Mouse (Mus musculus): ENCODE measurements around the gene Rab6a. TPM values are rescaled to one million over a fixed set of nuclear protein-coding genes. Genes with fewer than 3 reads are reported as not detected.
A peak's percentile ranks its signal among the peaks of the same experiment; 100 is the strongest.

Rab6a gene
- total and polyA plus RNA-seq, 2 experiments from 2014 or later: 78.1 to 87.6 TPM

DNA sequence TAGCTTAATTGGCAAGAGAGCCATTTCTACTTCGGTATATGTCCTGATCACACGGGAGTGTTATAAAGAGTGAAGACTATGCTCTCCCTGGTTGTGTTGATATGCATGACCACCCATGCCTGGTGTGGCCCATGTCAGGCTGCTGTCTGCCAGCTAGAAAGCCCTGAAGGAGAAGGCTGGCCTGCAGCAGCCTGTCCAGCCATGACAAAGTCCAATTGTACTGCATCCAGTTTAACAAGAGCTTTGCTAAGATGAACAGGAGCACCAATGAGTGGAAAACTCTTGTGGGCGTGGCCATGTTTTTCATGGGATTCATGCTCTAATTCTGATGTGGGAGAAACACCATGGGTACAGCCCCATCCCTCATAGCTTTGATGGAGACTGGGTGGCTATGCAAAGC is 17.3 kb downstream of the Rab6a start:
- Histone ChIP-seq H3K36me3 (replicated peaks; ENCODE audit: control insufficient read depth, insufficient read depth, low read length) (peaks cover 1% of the 10 kb centered on the region), H3K27ac (ENCODE audit: low read depth) (no peak overlapping the region), H3K4me1 (ENCODE audit: control insufficient read depth, insufficient read depth) (no peaks in the 10 kb centered on the region; the same call in 1 of the 2 replicates), H3K4me3 (ENCODE audit: low read depth, low read length) (no peak overlapping the region), H3K4me2 (ENCODE audit: low read depth, low read length) (no peak overlapping the region), H3K9me3 (replicated peaks; ENCODE audit: control insufficient read depth, low read length) (no peaks in the 10 kb centered on the region), H3K27me3 (ENCODE audit: control insufficient read depth, insufficient read depth, low read length) (no peaks in the 10 kb centered on the region), H3K9ac (replicated peaks; ENCODE audit: low read depth, low read length) (no peak overlapping the region)
- ATAC-seq (ENCODE audit: insufficient read depth, low read depth) (no peak), DNase-seq (ENCODE audit: low spot score) (no peak)
- WGBS: 74% methylated on average over 3 of the region's 3 CpGs
- TF ChIP-seq CTCF (IDR thresholded peaks at IDR 0.05; ENCODE audit: low read depth): no peak
- no peak for TF ChIP-seq EP300 (IDR thresholded peaks at IDR 0.05; ENCODE audit: low read depth)

DNA sequence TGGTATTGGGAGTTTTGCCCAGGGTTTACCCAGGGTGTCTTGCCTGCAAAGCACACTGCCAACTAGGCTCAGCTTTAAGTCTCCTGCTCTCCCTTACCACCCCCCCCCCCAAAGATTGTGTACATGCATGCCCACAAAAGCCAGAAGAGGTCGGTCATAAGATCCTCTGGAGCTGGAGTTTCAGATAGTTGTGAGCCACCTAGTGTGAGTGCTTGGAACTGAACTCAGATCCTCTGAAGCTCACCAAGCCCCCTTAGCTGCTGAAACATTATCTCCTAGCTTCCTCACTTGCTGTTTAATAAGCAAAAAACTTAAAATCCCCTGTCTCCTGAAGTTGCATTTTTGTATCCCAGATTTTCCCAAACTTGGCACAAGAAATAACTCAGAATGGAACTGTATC is 30.4 kb downstream of the Rab6a start:
- no peak overlapping the region for H3K4me3 ChIP-seq (ENCODE audit: low read depth, low read length)
- H3K4me2 ChIP-seq (ENCODE audit: low read depth, low read length): no peak overlapping the region
- WGBS: 4% methylated on average over 1 of the region's 1 CpGs
- no peaks in the 10 kb centered on the region for H3K4me1 ChIP-seq (ENCODE audit: control insufficient read depth, insufficient read depth)
- TF ChIP-seq EP300 (IDR thresholded peaks at IDR 0.05; ENCODE audit: low read depth) (no peak), CTCF (IDR thresholded peaks at IDR 0.05; ENCODE audit: low read depth) (peak; percentile 58)
- ATAC-seq (ENCODE audit: insufficient read depth, low read depth): no peak
- peak; percentile 51 for DNase-seq (ENCODE audit: low spot score)
- no peak overlapping the region for H3K27ac ChIP-seq (ENCODE audit: low read depth)
- no peak overlapping the region for H3K9ac ChIP-seq (replicated peaks; ENCODE audit: low read depth, low read length)
- no peaks in the 10 kb centered on the region for H3K27me3 ChIP-seq (ENCODE audit: control insufficient read depth, insufficient read depth, low read length)
- peaks cover 44% of the 10 kb centered on the region for H3K36me3 ChIP-seq (replicated peaks; ENCODE audit: control insufficient read depth, insufficient read depth, low read length)
- no peaks in the 10 kb centered on the region for H3K9me3 ChIP-seq (replicated peaks; ENCODE audit: control insufficient read depth, low read length)

DNA sequence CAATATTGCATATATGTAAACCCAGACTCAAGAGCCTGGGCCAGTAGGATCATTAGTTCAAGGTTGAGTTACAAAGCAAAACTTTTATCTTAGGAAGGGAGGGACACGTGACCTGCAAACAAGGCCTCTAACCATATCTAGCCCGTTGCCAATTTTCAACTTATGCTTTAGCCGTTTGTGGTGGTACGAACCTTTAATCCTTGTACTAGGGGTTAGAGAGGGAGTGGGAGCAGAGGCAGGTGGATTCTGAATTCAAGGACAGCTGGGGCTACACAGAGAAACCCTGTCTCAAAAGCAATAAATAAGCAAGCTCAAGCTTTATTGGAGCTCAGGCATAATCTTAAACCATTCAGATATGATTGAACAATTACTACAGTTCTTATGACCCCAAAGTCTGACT is 35.2 kb downstream of the Rab6a start:
- ATAC-seq (ENCODE audit: insufficient read depth, low read depth) (no peak), DNase-seq (ENCODE audit: low spot score) (no peak)
- Histone ChIP-seq H3K4me1 (ENCODE audit: control insufficient read depth, insufficient read depth) (no peaks in the 10 kb centered on the region), H3K9me3 (replicated peaks; ENCODE audit: control insufficient read depth, low read length) (no peaks in the 10 kb centered on the region), H3K27me3 (ENCODE audit: control insufficient read depth, insufficient read depth, low read length) (no peaks in the 10 kb centered on the region), H3K4me2 (ENCODE audit: low read depth, low read length) (no peak overlapping the region), H3K36me3 (replicated peaks; ENCODE audit: control insufficient read depth, insufficient read depth, low read length) (peaks cover 17% of the 10 kb centered on the region), H3K4me3 (ENCODE audit: low read depth, low read length) (no peak overlapping the region), H3K9ac (replicated peaks; ENCODE audit: low read depth, low read length) (no peak overlapping the region), H3K27ac (ENCODE audit: low read depth) (no peak overlapping the region)
- WGBS: 85% methylated on average over 4 of the region's 4 CpGs
- no peak for TF ChIP-seq EP300 (IDR thresholded peaks at IDR 0.05; ENCODE audit: low read depth)

DNA sequence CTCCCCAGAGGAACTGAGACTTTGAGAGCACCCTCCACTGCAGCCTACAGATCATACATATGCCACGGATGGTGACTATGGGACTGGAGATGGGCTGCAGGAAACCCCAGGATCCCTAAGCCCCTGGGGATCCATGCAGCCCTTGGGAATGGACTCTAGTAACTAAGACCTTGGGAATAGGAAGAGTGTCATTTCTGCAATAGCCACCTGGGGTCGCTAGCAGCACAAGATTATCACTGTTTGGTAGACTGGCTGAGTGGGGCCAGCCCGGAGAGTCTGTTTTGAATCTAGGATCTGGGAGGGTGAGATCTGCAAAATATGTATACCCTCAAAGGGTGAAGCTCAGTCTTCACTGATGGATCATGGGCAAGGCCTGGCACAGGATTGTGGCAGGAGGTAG is 37.9 kb downstream of the Rab6a start:
- Histone ChIP-seq H3K9ac (replicated peaks; ENCODE audit: low read depth, low read length) (no peak overlapping the region), H3K4me2 (ENCODE audit: low read depth, low read length) (no peak overlapping the region), H3K27me3 (ENCODE audit: control insufficient read depth, insufficient read depth, low read length) (no peaks in the 10 kb centered on the region), H3K27ac (ENCODE audit: low read depth) (no peak overlapping the region), H3K4me3 (ENCODE audit: low read depth, low read length) (no peak overlapping the region), H3K4me1 (ENCODE audit: control insufficient read depth, insufficient read depth) (no peaks in the 10 kb centered on the region), H3K36me3 (replicated peaks; ENCODE audit: control insufficient read depth, insufficient read depth, low read length) (peaks cover 6% of the 10 kb centered on the region), H3K9me3 (replicated peaks; ENCODE audit: control insufficient read depth, low read length) (no peaks in the 10 kb centered on the region)
- TF ChIP-seq EP300 (IDR thresholded peaks at IDR 0.05; ENCODE audit: low read depth) (no peak), CTCF (IDR thresholded peaks at IDR 0.05; ENCODE audit: low read depth) (peak; percentile 68)
- ATAC-seq (ENCODE audit: insufficient read depth, low read depth): no peak; the same call in 1 of the 2 replicates
- peak; percentile 41 for DNase-seq (ENCODE audit: low spot score)
- 21% methylated on average over 3 of the region's 3 CpGs for WGBS

DNA sequence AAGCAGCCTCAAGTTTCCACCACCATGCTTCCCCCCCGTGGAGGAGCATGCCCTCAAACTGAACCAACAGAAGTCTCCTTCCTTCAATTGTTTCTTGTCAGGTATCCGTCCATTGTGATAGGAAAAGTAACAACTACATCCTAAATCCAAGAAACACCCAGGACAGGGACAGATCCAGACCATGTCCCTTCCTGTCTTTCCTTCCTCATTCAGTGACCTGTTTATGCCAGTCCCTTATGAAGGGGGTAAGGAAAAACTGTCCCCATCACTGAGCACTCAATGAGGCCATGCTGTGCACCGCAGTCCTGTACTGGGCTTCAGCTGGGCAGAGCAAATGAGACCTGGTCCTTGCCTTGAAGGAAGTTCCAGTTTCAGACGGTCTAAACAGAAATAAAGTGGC is 41.9 kb downstream of the Rab6a start:
- Histone ChIP-seq H3K27ac (ENCODE audit: low read depth) (peak overlapping the region; percentile 11; the same call in 1 of the 2 replicates), H3K4me2 (ENCODE audit: low read depth, low read length) (no peak overlapping the region), H3K4me1 (ENCODE audit: control insufficient read depth, insufficient read depth) (no peaks in the 10 kb centered on the region), H3K9ac (replicated peaks; ENCODE audit: low read depth, low read length) (no peak overlapping the region), H3K27me3 (ENCODE audit: control insufficient read depth, insufficient read depth, low read length) (no peaks in the 10 kb centered on the region), H3K4me3 (ENCODE audit: low read depth, low read length) (no peak overlapping the region), H3K9me3 (replicated peaks; ENCODE audit: control insufficient read depth, low read length) (no peaks in the 10 kb centered on the region), H3K36me3 (replicated peaks; ENCODE audit: control insufficient read depth, insufficient read depth, low read length) (no peaks in the 10 kb centered on the region; the same call in 1 of the 2 replicates)
- DNase-seq (ENCODE audit: low spot score): no peak
- no peak for TF ChIP-seq CTCF (IDR thresholded peaks at IDR 0.05; ENCODE audit: low read depth)
- TF ChIP-seq EP300 (IDR thresholded peaks at IDR 0.05; ENCODE audit: low read depth): no peak
- 71% methylated on average over 4 of the region's 4 CpGs for WGBS
- no peak for ATAC-seq (ENCODE audit: insufficient read depth, low read depth)

DNA sequence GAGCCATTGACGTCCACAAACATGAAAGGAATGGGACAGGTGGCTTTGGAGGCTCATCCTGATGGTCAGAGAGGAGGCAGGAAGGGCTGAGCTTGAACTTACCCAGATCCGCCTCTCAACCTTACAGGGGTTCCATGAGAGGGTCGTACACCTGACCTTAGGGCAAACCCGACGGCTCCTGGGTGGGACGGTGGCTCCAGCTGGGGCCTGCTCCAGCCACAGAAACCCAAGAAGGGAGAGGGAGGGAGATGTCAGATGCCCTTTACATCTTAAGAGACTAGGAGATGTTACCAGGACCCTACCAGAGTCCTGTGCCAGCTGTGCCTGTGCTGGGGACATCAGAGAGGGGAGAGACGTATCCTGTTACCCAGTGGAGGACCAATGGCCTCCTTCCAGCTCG is 42.6 kb downstream of the Rab6a start:
- ATAC-seq (ENCODE audit: insufficient read depth, low read depth) (no peak), DNase-seq (ENCODE audit: low spot score) (no peak)
- no peaks in the 10 kb centered on the region for H3K27me3 ChIP-seq (ENCODE audit: control insufficient read depth, insufficient read depth, low read length)
- H3K36me3 ChIP-seq (replicated peaks; ENCODE audit: control insufficient read depth, insufficient read depth, low read length): no peaks in the 10 kb centered on the region; the same call in 1 of the 2 replicates
- H3K4me3 ChIP-seq (ENCODE audit: low read depth, low read length): no peak overlapping the region
- 81% methylated on average over 8 of the region's 8 CpGs for WGBS
- H3K27ac ChIP-seq (ENCODE audit: low read depth): no peak overlapping the region
- H3K4me2 ChIP-seq (ENCODE audit: low read depth, low read length): no peak overlapping the region
- TF ChIP-seq EP300 (IDR thresholded peaks at IDR 0.05; ENCODE audit: low read depth) (no peak), CTCF (IDR thresholded peaks at IDR 0.05; ENCODE audit: low read depth) (no peak)
- no peaks in the 10 kb centered on the region for H3K4me1 ChIP-seq (ENCODE audit: control insufficient read depth, insufficient read depth)
- H3K9me3 ChIP-seq (replicated peaks; ENCODE audit: control insufficient read depth, low read length): no peaks in the 10 kb centered on the region
- no peak overlapping the region for H3K9ac ChIP-seq (replicated peaks; ENCODE audit: low read depth, low read length)
